Mouse (Mus musculus) gastrocnemius, postnatal 4 days (tissue): ENCODE measurements at regions not wholly inside any gene's neighbourhood (a gene's known extent, or its start where the extent isn't known, plus 50 kb on each side); places are given as distances from the start of the nearest gene placed in this dataset.
"Not testable (repeated sequence)": the region's sequence is repeated elsewhere in the genome, so short reads cannot be mapped to it uniquely, and the experiment has no call there.

Source experiments
- DNase-seq, 2 experiments: peaks; one replicate each; pipeline ENCODE4 v3.0.0; 2021 to 2022; ENCODE audit warnings: low spot score in 2 of 2, mixed read lengths in 2 of 2

- DNase-seq = no peak
These were observed 220.1 kb upstream of the Irx1 start for GRCm38 (mm10) chr13:72183636-72184035.

DNA sequence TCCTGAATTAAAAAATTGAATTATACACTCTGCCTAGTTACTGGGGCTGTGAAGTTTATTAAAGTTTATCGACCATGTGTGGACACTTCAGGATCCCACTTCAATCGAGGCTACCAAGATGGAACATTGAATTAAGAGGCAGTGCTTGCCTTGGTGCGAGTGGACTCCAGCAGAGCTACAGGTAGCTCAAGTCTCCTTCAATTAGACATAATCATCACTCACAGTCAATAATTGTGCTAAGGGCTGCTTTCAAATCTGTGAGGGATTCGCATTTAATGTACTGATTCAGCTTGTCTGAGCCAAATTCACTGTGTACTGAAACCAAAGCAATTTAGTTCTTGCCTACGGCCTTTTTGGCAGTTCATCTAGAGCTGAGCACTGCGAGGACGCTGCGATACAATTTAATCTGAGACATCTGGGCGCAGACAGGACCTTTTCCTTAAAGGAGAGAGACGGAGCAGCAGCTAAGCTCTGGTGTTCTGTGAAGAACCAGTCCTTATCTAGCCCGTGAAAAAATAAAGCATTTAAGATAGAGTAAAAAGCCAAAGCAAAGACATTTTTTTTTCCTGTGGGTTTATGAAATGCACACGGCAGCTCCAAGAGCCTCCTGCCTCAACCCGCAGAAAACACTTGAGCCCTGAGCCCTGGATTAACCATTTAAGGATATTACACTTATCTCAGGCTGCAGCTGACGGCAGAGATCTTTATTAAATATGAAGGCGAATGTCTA lies 220.8 kb upstream of the Irx1 start:
- no peak for DNase-seq

DNA sequence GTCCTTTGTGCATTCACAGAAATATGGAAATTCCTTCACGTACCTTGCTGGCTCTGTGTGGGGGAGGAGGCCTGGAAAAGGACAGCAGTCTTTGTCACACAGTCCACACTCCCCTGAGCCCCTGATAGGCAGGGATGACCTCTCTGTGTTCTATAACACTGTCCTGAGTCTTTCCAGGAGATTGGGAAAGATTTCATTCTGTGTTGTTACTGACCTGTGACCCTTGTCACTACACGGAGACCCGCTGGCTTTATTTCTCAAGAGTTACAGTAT lies 221.3 kb upstream of the Irx1 start:
- no peak for DNase-seq

DNA sequence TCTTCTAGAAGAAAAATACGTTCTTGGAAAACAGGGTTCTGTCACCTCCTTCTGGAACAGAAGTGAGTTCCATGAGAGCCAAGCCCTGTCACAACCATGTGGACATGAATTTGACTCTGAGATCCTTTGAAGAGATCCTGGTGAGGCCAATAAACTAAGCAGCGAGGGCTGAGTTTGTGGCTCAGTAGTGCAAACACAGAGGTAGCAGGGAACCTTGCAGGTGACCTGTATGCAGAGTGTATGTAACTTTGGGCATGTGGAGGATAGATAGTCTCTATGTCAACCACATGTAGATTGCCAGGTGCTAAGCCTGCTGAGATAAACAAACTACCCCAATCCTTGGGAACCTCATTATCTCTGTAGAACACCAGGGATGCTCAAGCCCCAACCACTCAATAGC lies 232.4 kb upstream of the Irx1 start:
- no peak for DNase-seq

DNA sequence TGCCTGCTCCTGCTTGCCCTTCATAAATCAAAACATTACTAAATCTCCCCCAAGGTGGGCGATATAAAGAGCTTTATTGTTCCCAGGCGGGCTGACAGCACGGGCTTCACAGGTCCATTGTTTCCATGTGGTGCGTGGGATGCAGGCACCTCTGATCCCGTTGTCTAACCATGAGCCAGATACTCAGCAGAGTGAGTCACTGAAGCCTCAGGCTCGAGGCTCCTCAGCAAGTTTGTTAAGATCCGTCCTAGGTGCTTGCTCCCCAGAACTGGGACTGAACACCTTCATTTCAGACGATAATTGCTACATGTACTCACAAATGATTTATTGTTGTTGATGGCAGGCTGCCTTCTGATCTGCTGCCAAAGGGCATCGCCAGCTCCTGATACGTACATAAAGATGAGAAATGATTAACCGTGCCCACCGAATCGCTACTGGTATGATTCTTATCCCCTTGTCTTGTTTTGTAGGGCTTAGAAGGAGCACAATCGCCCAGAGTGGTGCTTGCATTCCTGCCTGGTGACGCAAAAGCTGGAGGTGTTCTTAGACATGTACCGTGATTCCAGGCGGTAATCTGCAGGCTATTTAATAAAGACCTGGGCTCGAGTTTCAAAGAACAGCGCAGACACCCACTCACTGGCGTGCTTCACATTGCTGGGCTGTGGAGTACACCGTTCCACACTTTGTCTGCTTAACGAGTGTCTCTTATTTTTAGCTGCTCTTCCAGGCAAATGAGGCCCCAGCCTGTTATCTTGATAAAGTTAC lies 235.0 kb upstream of the Irx1 start:
- no peak for DNase-seq

DNA sequence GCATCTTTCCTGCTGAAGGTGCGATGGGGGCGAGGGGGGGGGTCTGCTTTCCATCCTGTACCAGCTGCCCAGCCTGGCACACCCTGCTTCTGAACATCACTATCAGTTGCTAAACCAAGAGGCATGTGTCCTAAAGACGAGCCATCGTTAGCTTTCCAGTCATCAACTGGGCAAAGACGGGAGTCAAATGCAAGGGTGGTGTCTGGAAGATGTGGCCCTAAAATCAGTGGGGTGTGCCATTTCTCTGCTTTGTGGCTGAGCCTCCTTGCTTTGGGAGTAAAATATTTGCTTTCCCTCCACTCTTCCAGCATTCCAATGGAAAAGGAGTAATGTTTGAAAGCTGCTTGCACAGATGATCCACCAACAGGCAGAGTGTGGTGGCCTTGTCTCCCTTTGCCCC lies 246.0 kb upstream of the Irx1 start:
- DNase-seq = no peak

- DNase-seq = no peak
These were observed 246.5 kb upstream of the Irx1 start for GRCm38 (mm10) chr13:72209946-72210456.

DNA sequence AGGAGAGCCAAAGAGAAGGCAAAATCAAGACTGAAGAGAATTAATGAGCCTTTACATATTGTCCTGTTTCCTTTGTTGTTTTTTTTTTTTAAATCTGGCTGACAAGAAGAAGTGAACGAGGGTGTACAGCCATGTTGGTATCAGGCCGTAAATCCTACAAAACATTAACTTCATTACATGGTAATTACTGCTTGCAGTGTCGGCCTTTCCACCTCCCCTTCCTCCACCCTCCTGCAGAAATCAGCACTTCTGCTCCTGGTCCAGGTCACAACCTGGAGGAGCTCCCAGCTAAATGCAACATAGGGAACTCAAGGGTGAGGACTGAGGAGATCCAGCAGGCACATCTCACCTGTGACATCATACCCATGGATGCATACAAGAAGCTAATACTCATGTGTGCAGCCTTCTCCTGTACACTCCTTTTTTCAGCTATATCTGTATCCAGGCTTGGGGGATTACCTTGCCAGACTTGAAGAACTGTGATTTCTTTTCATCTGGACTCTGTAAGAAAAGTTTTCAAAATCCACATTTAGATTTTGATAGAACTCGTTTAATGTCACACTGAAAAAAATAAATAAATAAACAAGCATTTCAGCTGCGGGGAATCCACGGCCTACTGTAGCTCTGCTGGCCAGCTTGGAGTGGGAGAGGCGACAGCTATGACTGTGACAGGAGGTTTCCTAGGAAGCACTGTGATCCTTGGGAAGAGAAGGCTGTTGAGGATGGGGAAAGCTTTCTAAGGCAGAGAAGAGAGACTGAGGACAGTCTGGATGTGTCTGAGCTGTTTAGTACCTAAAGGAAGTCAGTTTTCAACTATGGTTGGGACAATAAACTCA lies 247.2 kb upstream of the Irx1 start:
- no peak for DNase-seq

- DNase-seq = no peak
These were observed 248.2 kb upstream of the Irx1 start for GRCm38 (mm10) chr13:72211716-72212115.

DNA sequence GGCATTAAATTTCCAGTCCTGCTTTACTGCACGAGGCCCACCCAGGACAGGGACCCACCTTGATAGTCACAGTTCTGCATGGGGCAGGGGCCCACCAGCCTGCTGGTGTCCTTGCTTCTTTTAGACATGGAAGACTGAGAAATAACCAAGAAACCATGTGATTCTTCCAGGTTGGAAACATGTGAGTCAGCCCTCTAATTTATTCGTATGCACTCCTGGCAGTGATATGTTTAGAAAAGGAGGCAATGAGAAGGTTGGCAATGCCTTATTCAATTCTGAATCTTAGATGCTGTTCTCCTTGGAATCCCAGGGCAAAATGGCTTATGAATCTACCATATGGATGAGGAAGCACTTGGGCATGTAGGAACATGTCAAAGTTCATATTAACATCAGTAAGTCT lies 249.2 kb upstream of the Irx1 start:
- no peak for DNase-seq

- DNase-seq = no peak
These were observed 255.8 kb upstream of the Irx1 start for GRCm38 (mm10) chr13:72219329-72219728.

DNA sequence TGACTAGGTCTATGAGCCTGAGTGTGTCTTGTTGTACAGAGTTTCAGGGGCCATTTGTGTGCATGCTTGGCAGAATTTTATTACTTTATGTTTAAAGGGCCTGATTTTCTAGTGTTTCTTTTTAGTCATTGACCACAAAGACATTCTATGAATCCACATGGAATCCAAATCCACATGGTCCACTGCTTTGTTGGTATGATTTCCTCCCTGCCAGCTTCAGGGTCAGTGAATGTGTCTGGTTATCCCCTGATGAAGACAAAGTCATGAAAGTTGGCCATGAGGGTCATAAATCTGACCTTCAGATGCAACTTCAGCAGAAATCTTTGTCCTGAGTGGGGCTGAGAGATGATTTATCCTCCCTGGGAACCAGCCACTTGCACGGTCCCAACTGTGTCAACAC lies 263.6 kb upstream of the Irx1 start:
- DNase-seq = no peak

DNA sequence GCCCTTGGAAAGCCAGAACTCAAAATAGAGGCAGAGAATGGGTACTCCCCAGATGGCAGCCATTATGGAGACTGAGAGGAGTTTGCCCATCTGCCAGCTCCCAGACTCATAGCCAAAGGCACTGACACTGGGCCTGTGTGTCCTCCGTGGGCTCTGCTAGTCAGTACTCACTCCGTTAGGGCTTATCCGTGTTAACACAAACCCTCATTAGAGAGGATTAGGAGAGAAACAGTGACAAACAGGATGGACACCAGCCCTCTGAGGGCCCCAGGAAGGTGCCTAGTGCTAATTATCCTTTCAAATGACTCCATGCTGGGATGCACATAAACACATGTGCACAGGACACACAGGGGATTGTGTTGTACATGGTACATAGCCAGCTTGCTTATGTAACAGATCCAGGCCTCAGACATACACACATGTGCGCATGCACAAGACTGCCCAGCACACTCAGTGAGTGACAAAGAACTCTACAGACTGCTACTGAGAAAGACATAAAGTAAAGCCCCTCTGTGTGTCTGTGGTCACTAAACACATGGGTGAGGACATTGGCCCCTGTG lies 267.6 kb upstream of the Irx1 start:
- DNase-seq = no peak

GRCm38 (mm10) chr13:72232080-72232479 lies 268.6 kb upstream of the Irx1 start:
- no peak for DNase-seq

- DNase-seq = no peak
These were observed 278.4 kb upstream of the Irx1 start for GRCm38 (mm10) chr13:72241919-72242318.

- no peak for DNase-seq
These were observed 286.9 kb upstream of the Irx1 start for GRCm38 (mm10) chr13:72250419-72250818.

GRCm38 (mm10) chr13:72253242-72253641 lies 289.7 kb upstream of the Irx1 start:
- not testable (repeated sequence) for DNase-seq

DNA sequence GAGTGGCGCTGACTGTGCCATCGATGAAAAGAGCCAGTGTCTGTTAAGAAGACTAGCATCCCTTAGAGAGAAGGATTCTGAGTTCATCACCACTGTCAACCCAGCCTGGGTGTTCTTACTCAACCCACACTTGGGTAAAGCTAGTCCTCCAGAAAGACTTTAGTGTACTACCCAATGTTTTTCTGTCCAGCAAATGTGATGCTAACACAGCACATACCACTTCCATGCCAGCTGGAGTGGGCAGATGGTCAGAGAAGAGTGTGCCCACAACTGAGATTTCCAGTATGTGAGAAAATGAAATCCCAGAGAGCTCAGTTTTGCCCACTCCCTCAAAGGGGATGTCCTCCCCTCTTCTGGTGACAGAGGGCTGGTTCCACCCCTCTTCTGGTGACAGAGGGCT lies 295.3 kb upstream of the Irx1 start:
- no peak for DNase-seq

GRCm38 (mm10) chr13:72264416-72264815 lies 300.9 kb upstream of the Irx1 start:
- no peak for DNase-seq

GRCm38 (mm10) chr13:72265116-72265515 lies 301.6 kb upstream of the Irx1 start:
- no peak for DNase-seq

DNA sequence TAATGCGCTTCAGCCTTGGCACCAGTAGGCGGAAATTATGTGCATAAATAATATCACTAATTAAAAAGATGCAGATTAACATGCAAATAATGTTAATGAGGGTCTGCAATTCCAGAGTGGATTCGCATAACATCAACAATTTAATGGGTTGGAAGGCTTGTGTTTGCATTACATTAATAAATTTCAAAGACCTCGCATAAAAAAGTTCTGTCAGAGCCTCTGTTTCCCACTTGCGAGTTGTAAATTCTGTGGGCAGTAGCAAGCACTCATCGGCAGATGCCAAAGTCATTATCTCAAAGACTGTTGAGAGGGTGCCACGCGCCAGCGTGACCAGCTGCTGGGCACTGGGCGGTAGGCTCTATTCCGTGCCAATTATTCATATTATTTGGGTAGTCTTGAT lies 302.1 kb upstream of the Irx1 start:
- DNase-seq = no peak
